Comparison of ENCODE assay signal across 18 mouse cellular contexts in genomic region chr15:68484789-68485188, GRCm38 (mm10).
"Had no signal": no experiment of that assay in that cellular context is flagged by ENCODE, and none has a peak within 500 bp of the region (broad histone marks: within the 10 kb centered on the region; RNA-seq: fewer than 3 reads in every experiment).

No protein-coding gene starts in this region.

- H3K4me3 ChIP-seq: midbrain, embryonic 10.5 days; midbrain, embryonic 13.5 days; myocyte; neural tube, embryonic 13.5 days; neural tube, embryonic 15.5 days had no signal

- DNase-seq: lung, adult 18-20 months; lung, embryonic 14.5 days; lung, postnatal 10 days; lung, postnatal 4 days; retina, postnatal 1 day; right cerebral cortex, postnatal 25 days; right cerebral cortex, postnatal 4 days; spleen, adult 18-20 months; thymus, adult 18-20 months; thymus, postnatal 14 days; thymus, postnatal 36 days had no signal

- H3K27ac ChIP-seq: liver, embryonic 14.5 days; midbrain, embryonic 10.5 days; midbrain, embryonic 13.5 days; neural tube, embryonic 13.5 days; neural tube, embryonic 15.5 days had no signal

- ATAC-seq: midbrain, embryonic 13.5 days; midbrain, embryonic 16.5 days had no signal
